Mouse (Mus musculus) mouse embryonic stem cell (cell line): Measurements from ENCODE around the gene Luzp4.
"Not testable (repeated sequence)": the region's sequence is repeated elsewhere in the genome, so short reads cannot be mapped to it uniquely, and the experiment has no call there.

Source experiments
- in situ Hi-C, 2 experiments: fragments of 300-500 bp; cut with MboI; formaldehyde crosslinking; loops; 1 replicate in 1 of 2; 3 replicates in 1 of 2; pipeline ENCODE4 v1.14.3; 2019 to 2020; ENCODE audit warnings: low sequenced_read_pairs in 2 of 2, low pct_unique_long_range_greater_than_20kb in 1 of 2, mixed read lengths in 1 of 2; ENCODE audit not compliant: unreplicated experiment in 1 of 2

The Luzp4 gene

DNA sequence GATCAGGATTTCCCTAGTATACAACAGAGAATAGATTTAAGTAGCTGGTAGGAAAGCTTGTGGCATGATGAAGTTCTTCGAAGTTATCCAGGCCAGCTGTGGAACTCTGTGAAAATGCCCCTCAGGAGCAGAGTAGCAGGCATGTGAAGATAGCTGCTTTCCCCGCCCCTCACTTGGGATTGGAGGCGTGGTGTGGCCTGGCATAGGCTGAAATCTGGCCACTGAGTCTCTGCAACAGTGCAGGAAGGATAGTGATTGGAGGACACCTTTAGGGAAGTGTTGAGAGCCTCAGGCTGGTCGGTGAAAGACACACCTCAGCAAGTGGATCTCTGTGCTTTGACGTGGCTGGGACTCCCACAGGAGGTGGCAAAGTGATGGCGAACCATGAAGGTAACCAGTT lies at the start of gene Luzp4:
Gene Luzp4, plus strand, starts transcription at position 301 of the 400 bp plus-strand sequence.
- in situ Hi-C loops, result not testable (repeated sequence)

DNA sequence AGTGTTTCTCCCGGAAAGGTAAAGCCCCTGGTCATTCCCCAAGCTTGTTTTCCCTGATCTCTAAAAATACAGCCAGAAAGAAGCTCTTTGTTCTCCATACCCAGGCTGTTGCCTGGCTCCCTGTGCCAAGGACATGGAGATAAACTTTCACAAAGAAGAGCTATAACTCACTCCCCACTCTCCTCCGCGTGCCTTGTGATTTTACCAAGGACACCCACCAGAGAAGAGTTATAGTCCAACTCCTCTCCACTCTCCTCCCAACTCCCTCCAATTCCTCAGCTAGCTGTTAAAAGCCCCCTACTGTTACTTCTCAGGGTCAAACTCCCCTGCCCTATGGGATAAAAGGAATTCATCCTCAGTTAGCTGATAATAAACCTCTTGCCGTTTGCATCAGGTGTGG lies 15.6 kb upstream of the Luzp4 start:
- in situ Hi-C loops, result not testable (repeated sequence)
